Comparison of ENCODE assay signal across 8 mouse cellular contexts in the genomic region with DNA sequence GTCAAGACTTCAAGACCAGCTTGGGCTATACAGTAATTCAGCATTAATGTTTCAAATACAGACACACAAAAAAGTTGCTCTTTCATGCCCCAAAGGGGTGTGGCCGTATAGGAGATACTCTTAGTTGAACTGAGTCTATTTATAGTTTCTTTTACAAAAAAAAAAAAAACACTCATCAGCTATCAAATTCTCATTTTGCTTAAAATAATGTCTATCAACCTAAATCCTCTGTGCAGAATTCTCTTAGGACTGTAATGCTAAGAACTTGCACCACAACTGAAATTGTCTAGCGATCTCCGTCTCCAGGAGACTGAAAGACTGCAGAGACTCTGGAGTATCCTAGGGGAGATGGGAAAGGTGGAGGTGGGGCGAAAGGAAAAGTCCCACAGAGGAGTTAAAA. TPM values are rescaled to one million over a fixed set of nuclear protein-coding genes. Genes with fewer than 3 reads are reported as not detected.
DNase-seq lines count a peak whose midpoint lies in the region; ATAC-seq and TF ChIP-seq lines count a peak whose summit lies in the region.

No protein-coding gene starts in this region.

- WGBS in kidney, embryonic 15.5 days: 22% methylated on average over 4 of the region's 4 CpGs
- 24% methylated on average over 4 of the region's 4 CpGs for WGBS in hindbrain, embryonic 13.5 days
- 30% methylated on average over 4 of the region's 4 CpGs for WGBS in midbrain, embryonic 14.5 days

- peak overlapping the region; percentile 81 for H3K27ac ChIP-seq in kidney, embryonic 15.5 days
- H3K27ac ChIP-seq in bone marrow macrophage, adult 2 months (ENCODE audit: insufficient read depth, low read depth, low read length): no peak overlapping the region
- H3K27ac ChIP-seq in hindbrain, embryonic 13.5 days: peak overlapping the region; percentile 74; the same call in 1 of the 2 replicates
- H3K27ac ChIP-seq in midbrain, embryonic 14.5 days (replicated peaks; ENCODE audit: low read depth, low read length): no peak overlapping the region

- H3K36me3 ChIP-seq in kidney, embryonic 15.5 days: no peaks in the 10 kb centered on the region
- no peaks in the 10 kb centered on the region for H3K36me3 ChIP-seq in hindbrain, embryonic 13.5 days
- no peaks in the 10 kb centered on the region for H3K36me3 ChIP-seq in midbrain, embryonic 14.5 days (ENCODE audit: control insufficient read depth, insufficient read depth, low read length)

- H3K4me1 ChIP-seq in kidney, embryonic 15.5 days: peaks cover 17% of the 10 kb centered on the region
- H3K4me1 ChIP-seq in bone marrow macrophage, adult 2 months (ENCODE audit: control insufficient read depth, insufficient read depth, low read length): peaks cover 10% of the 10 kb centered on the region
- peaks cover 36% of the 10 kb centered on the region for H3K4me1 ChIP-seq in hindbrain, embryonic 13.5 days (replicated peaks)
- peaks cover 29% of the 10 kb centered on the region for H3K4me1 ChIP-seq in midbrain, embryonic 14.5 days (ENCODE audit: control insufficient read depth, insufficient read depth, low read length)

- no peak for ATAC-seq in kidney, embryonic 15.5 days (replicated peaks; ENCODE audit: low FRiP score)
- ATAC-seq in hindbrain, embryonic 13.5 days (ENCODE audit: low FRiP score): no peak
- ATAC-seq in midbrain, embryonic 14.5 days (ENCODE audit: low FRiP score, low TSS enrichment): no peak
- no peak for ATAC-seq in activated CD4-positive, CD25-positive, alpha-beta regulatory T cell, adult 4 months
- ATAC-seq in CD4-positive, CD25-positive, alpha-beta regulatory T cell, adult 4 months: no peak

- intact Hi-C loops in left cerebral cortex, postnatal 14 days (cut with DNase I): no loop called here

- peak overlapping the region; percentile 81 for H3K4me2 ChIP-seq in kidney, embryonic 15.5 days
- peak overlapping the region; percentile 90 for H3K4me2 ChIP-seq in hindbrain, embryonic 13.5 days
- peak overlapping the region; percentile 95 for H3K4me2 ChIP-seq in midbrain, embryonic 14.5 days (ENCODE audit: low read length)

- peak overlapping the region; percentile 58 for H3K9ac ChIP-seq in kidney, embryonic 15.5 days
- H3K9ac ChIP-seq in hindbrain, embryonic 13.5 days: peak overlapping the region; percentile 78
- H3K9ac ChIP-seq in midbrain, embryonic 14.5 days (replicated peaks; ENCODE audit: low read length): peak overlapping the region; percentile 34

- peak overlapping the region; percentile 93 for H3K4me3 ChIP-seq in kidney, embryonic 15.5 days (replicated peaks)
- H3K4me3 ChIP-seq in bone marrow macrophage, adult 2 months (ENCODE audit: insufficient read depth, low read length): peak overlapping the region; percentile 84
- H3K4me3 ChIP-seq in hindbrain, embryonic 13.5 days: peak overlapping the region; percentile 94
- H3K4me3 ChIP-seq in midbrain, embryonic 14.5 days (replicated peaks; ENCODE audit: low read depth, low read length): peak overlapping the region; percentile 93

- no peak for TF ChIP-seq POLR2A in bone marrow macrophage, adult 2 months (IDR thresholded peaks at IDR 0.05; ENCODE audit: borderline replicate concordance, low read depth, low read length)

- H3K27me3 ChIP-seq in kidney, embryonic 15.5 days: no peaks in the 10 kb centered on the region
- H3K27me3 ChIP-seq in hindbrain, embryonic 13.5 days: no peaks in the 10 kb centered on the region
- H3K27me3 ChIP-seq in midbrain, embryonic 14.5 days (ENCODE audit: control insufficient read depth, insufficient read depth, low read length): no peaks in the 10 kb centered on the region

- H3K9me3 ChIP-seq in kidney, embryonic 15.5 days (replicated peaks): no peaks in the 10 kb centered on the region
- H3K9me3 ChIP-seq in hindbrain, embryonic 13.5 days: no peaks in the 10 kb centered on the region
- H3K9me3 ChIP-seq in midbrain, embryonic 14.5 days (ENCODE audit: control insufficient read depth, low read length): no peaks in the 10 kb centered on the region

- DNase-seq in kidney, adult 18-20 months: no peak
- DNase-seq in midbrain, embryonic 14.5 days: no peak
- no peak for DNase-seq in left cerebral cortex, postnatal 14 days (ENCODE audit: low spot score in 2 of 2)

- no peak for TF ChIP-seq CTCF in bone marrow macrophage, adult 2 months (IDR thresholded peaks at IDR 0.05; ENCODE audit: low read depth, low read length)

RNA-seq across cellular contexts. Expression of a gene that starts 0.8 kb away (rescaled TPM):
- 8.5 and 9.9 TPM in 2 replicates for polyA plus RNA-seq in kidney, embryonic 15.5 days (2015; fragmentation: Nextera tagmentation; extraction: Ambion mirVana)
- 15.8 and 17.3 TPM in 2 replicates for polyA plus RNA-seq in bone marrow macrophage, adult 2 months (2012; ENCODE audit: insufficient read depth, insufficient read length, missing spikeins)
- 29.0 and 30.4 TPM in 2 replicates for polyA plus RNA-seq in hindbrain, embryonic 13.5 days (2015; fragmentation: Nextera tagmentation; extraction: Ambion mirVana)
- polyA plus RNA-seq in midbrain, embryonic 14.5 days (2014; fragmentation: Nextera tagmentation; extraction: Ambion mirVana): 30.2 and 38.5 TPM in 2 replicates
- 10 to 100 TPM; 22.4 to 23.1 TPM for total RNA-seq in left cerebral cortex, postnatal 14 days (2021)
- polyA plus RNA-seq in activated CD4-positive, CD25-positive, alpha-beta regulatory T cell, adult 4 months (2017; shearing (Covaris generic)): 10 to 100 TPM; 20.1 to 26.2 TPM
- polyA plus RNA-seq in CD4-positive, CD25-positive, alpha-beta regulatory T cell, adult 4 months (2017; shearing (Covaris generic)): 10 to 100 TPM; 27.5 to 31.9 TPM

RNA-seq across cellular contexts. Expression of a gene that starts 1.0 kb away (rescaled TPM):
- 30.2 and 31.3 TPM in 2 replicates for polyA plus RNA-seq in kidney, embryonic 15.5 days (2015; fragmentation: Nextera tagmentation; extraction: Ambion mirVana)
- 15.2 and 20.5 TPM in 2 replicates for polyA plus RNA-seq in bone marrow macrophage, adult 2 months (2012; ENCODE audit: insufficient read depth, insufficient read length, missing spikeins)
- 24.1 and 24.7 TPM in 2 replicates for polyA plus RNA-seq in hindbrain, embryonic 13.5 days (2015; fragmentation: Nextera tagmentation; extraction: Ambion mirVana)
- 22.9 and 28.5 TPM in 2 replicates for polyA plus RNA-seq in midbrain, embryonic 14.5 days (2014; fragmentation: Nextera tagmentation; extraction: Ambion mirVana)
- 10 to 100 TPM; 46.0 to 49.6 TPM for total RNA-seq in left cerebral cortex, postnatal 14 days (2021)
- polyA plus RNA-seq in activated CD4-positive, CD25-positive, alpha-beta regulatory T cell, adult 4 months (2017; shearing (Covaris generic)): 10 to 100 TPM; 12.7 to 13.2 TPM
- 10 to 100 TPM; 21.0 to 23.1 TPM for polyA plus RNA-seq in CD4-positive, CD25-positive, alpha-beta regulatory T cell, adult 4 months (2017; shearing (Covaris generic))

RNA-seq across cellular contexts. Expression of a gene that starts 46.9 kb away (rescaled TPM):
- 2.0 and 3.9 TPM in 2 replicates for polyA plus RNA-seq in kidney, embryonic 15.5 days (2015; fragmentation: Nextera tagmentation; extraction: Ambion mirVana)
- 1.4 and 1.6 TPM in 2 replicates for polyA plus RNA-seq in bone marrow macrophage, adult 2 months (2012; ENCODE audit: insufficient read depth, insufficient read length, missing spikeins)
- polyA plus RNA-seq in hindbrain, embryonic 13.5 days (2015; fragmentation: Nextera tagmentation; extraction: Ambion mirVana): 2.4 and 4.9 TPM in 2 replicates
- 2.1 and 3.7 TPM in 2 replicates for polyA plus RNA-seq in midbrain, embryonic 14.5 days (2014; fragmentation: Nextera tagmentation; extraction: Ambion mirVana)
- total RNA-seq in left cerebral cortex, postnatal 14 days (2021): 10 to 100 TPM; 10.1 to 13.7 TPM
- polyA plus RNA-seq in activated CD4-positive, CD25-positive, alpha-beta regulatory T cell, adult 4 months (2017; shearing (Covaris generic)): under 1 TPM in 1 of 2 experiments, not detected in 1; 0.54 TPM
- under 1 TPM; 0.66 to 0.92 TPM for polyA plus RNA-seq in CD4-positive, CD25-positive, alpha-beta regulatory T cell, adult 4 months (2017; shearing (Covaris generic))

Comparison
In these comparisons a context has a peak if more than half of its experiments do, and no peak if none do; other contexts are left out.
1. H3K27ac ChIP-seq: peak in kidney, embryonic 15.5 days (single experiment) and hindbrain, embryonic 13.5 days (single experiment); none in bone marrow macrophage, adult 2 months (single experiment) and midbrain, embryonic 14.5 days (single experiment).
2. Peak in every context shown above with its lines, with median percentiles within 50 percentile points of each other: H3K4me2 ChIP-seq, H3K4me3 ChIP-seq and H3K9ac ChIP-seq.